Mouse (Mus musculus) G1E (cell line): ENCODE results near the gene Zfp735.

ENCODE experiments used
- CTCF ChIP-seq: IDR thresholded peaks from 2 replicates; pipeline ENCODE4 v1.5.1; 2012; ENCODE audit warnings: low read depth, low read length, inconsistent platforms, mixed read lengths
- GATA1 ChIP-seq: IDR thresholded peaks from 2 replicates; pipeline ENCODE4 v1.6.1; 2012; ENCODE audit warnings: borderline replicate concordance, low read length, inconsistent platforms, mixed read lengths

GRCm38 (mm10) chr11:73759115-73759514 lies 70.5 kb downstream of the Zfp735 start:
- TF ChIP-seq CTCF (no peak), GATA1 (no peak)
